Mouse (Mus musculus) small intestine, adult 2 months (tissue): ENCODE measurements around the gene Adar.

Experiments
- CTCF ChIP-seq: fragments of 200-500 bp; IDR thresholded peaks from 2 replicates; pipeline ENCODE4 v1.5.1; 2012; ENCODE audit warnings: low read depth, mild to moderate bottlenecking, control low read depth, inconsistent platforms, low read length, moderate library complexity, mixed read lengths; ENCODE audit not compliant: insufficient replicate concordance, insufficient read length; ENCODE audit errors: extremely low read depth
- POLR2A ChIP-seq: fragments of 200-500 bp; IDR thresholded peaks from 2 replicates; pipeline ENCODE4 v1.6.1; 2012; ENCODE audit warnings: low read depth, mild to moderate bottlenecking, control low read depth, inconsistent platforms, low read length, moderate library complexity

- TF ChIP-seq CTCF, result no peak
- no peak for TF ChIP-seq POLR2A
Observed at GRCm38 (mm10) chr3:89769584-89769983, 54.8 kb downstream of the Adar start.
